Mouse (Mus musculus): ENCODE measurements at regions not wholly inside any gene's neighbourhood (a gene's known extent, or its start where the extent isn't known, plus 50 kb on each side); places are given as distances from the start of the nearest gene placed in this dataset.

- peak; percentile 22 for DNase-seq
Observed at GRCm38 (mm10) chr15:86566111-86566510, 351.9 kb downstream of the Tbc1d22a start.

DNA sequence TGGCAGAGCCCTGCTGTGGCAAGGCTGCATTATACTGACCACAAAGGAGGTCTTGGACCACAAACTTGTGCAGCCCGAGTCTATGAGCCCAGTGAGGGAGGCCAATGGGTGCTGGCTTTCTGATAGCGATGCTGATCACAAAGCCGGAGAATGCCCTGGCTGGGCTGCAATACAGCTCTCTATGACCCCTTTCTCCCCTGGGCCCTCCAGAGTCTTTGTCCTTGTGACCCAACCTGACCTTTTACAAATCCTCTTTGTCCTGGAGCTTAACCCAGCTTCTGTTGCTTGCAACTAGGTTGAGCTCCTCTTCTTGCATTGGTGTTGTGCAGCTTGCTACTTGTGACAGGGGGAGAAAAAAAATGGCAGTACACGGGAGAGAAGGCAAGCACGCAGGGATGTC is 360.1 kb downstream of the Tbc1d22a start:
- DNase-seq, result peak; percentile 34

- DNase-seq, result no peak
Observed at GRCm38 (mm10) chr15:86576666-86577065, 362.4 kb downstream of the Tbc1d22a start.

DNA sequence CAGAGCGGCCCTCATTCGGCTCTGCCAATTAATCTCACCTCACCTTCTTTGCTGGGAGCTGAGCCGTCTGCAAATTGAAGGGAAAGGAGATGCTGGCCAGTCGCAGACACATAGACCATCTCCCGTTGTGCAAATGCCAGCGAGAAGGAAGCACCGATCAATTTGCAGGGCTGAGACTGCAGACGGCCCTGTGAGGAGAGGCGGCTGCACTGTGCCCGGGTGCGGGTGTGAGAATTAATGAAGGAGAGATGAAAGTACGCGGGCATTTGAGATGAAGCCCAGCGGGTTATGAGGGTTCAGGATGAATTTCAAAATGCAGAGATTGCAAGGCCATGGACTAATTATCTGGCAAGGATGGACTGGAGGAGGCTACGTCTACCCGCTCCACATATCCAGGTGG is 364.4 kb downstream of the Tbc1d22a start:
- no peak for DNase-seq

DNA sequence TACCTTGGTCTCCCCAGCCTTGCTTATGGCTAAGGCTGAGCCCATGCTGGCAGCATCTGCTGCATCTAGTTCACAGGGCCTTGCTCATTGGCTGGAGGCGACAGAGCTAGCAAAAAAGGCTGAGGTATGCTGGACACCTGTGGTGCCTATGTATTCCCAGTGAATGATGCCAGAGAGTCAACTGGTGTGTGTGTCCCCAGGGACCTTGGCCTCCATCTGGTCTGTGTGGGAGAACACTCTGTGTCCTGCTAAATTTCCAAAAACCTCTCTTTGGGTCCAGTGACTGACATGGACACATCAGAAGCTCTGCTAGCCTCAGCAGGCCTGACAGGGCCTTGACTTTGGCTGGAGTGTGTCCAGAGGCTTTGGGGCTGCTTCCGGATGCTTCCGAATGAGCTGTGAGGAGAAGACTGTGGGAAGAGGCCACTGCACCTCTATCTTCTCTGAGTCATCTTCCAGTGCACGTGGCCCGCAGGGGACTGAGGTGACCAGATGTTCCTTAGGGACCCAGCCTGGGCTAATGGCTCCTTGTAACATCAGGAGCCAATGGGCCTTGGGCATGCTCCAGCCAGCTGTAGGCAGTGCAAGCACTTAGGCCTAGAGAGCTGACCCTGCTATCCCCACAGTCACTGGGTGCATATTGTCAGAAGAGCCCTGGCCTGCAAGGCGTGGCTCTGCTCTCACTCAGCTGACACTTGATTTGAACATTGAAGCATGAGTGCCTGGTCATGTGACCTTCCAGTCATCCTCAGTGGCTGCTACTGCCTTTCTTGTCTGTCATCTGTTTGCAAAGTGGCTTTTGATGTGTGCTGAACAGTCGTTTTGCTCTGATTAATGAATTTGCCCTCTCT is 368.2 kb downstream of the Tbc1d22a start:
- no peak for DNase-seq

- DNase-seq, result peak; percentile 11
Observed at GRCm38 (mm10) chr15:86585716-86586115, 371.5 kb downstream of the Tbc1d22a start.

DNA sequence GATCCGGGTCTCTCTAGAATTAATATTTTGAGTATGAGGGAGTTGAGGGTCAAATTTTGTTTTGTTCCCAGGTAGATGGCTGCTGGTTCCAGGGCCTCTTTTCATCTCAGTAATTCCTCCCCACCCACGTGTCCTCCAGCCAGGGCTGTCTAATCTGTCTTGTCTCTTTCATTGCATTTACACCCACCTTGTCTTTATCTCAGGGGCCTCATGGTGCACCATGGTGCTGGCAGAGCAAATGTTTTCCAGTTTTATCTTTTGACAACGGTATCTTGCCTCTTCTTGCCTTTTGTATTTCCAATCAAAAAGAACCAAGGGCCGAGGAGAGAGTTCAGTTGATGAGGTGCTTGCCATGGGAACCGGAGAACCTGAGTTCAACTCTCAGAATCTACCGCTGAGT is 372.9 kb downstream of the Tbc1d22a start:
- DNase-seq, result no peak

DNA sequence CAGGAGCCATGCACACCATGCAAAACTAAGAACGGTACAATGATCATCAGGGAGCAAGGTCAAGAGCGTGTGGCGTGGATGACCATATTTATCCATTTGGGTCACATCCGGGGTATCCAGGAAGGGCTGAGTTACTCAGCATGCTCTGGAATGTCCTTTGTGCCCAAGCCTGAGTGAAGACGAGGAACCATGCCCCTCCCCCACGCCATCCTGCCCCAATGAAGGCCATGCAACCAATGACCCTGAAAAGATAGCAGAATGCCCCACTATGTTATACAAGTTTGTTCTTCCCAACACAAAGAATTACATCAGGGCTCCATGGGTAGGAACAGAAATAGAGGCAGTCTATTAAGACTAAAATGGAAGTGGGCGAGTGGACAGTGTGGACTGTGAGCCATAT is 375.8 kb downstream of the Tbc1d22a start:
- DNase-seq, result no peak

- DNase-seq, result no peak
Observed at GRCm38 (mm10) chr15:86590896-86591295, 376.6 kb downstream of the Tbc1d22a start.

DNA sequence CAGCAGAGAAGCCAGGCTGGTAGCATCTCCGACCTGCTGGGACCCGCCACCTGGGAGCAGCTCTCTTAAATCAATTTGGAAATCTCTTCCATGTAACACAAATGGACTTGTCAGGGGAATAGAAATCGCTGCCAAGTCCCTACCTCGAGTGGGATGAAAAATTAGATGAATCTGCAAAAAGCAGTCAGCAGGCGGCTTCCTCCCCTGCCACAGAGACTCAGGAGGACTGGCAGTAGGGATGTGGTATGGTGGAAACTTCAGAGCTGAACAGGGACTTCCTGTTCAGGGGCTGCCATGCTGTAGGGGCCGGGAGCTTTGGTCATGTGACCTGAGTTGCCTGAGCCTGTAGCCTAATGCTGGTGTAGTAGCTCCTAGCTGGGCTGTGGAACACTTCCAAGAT is 379.1 kb downstream of the Tbc1d22a start:
- DNase-seq, result no peak

DNA sequence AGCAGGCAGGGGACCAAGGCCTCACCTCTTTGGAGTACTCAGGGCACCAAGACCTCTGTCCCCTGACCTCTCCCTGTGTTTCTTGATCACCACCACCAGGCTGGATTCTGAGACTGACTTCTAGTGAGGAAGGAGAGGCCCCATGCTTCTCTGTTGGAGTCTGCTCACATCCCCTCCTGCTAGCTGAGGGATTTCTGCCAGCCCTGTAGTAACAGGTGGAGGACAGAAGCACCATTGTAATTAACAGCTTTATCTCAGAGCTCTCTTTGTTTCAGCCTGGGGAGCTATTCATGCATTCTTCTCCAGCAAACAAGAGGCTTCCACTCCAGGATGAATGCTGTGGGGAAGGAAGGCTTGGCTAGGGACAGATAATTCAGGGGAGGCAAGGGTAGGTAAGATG is 392.2 kb downstream of the Tbc1d22a start:
- DNase-seq, result no peak

DNA sequence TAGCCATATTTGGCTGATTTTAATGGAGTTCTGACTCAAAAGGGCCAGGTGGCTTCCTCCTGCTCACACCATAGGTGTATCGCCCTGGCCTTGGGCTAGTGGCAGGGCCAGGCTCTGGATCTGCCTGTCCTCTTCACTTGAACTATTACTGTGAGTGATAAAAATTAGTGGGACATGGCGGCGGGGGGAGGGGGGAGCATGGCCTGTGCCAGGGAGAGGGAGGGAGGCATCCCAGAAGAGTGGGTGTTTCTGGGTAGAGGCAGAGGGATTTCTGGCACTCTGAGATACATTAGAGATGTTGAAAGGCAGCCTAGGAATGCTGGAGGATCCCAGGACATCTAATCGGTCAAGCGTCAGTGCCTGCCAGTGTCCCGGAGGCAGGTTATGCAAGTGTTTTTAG is 395.4 kb downstream of the Tbc1d22a start:
- no peak for DNase-seq

DNA sequence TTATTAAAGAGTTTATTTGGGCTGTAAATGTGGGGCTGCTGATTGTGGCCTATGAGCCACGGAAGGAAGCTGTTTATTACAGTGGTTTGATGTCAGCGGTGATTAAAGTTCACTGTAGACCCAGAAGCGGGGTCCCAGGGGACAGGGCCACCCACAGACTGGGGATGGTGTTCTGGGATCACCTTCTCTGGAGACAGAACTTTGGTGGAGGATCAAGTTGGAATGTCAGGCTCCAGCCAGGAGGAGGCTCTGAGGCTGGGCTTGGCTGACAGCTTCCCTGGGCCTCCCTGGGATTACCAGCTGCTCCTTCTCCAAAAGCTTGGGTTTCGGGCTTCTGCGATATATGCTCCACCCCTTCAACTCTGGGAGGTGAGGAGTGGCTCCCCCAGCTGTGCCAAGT is 417.1 kb downstream of the Tbc1d22a start:
- no peak for DNase-seq

GRCm38 (mm10) chr15:86645244-86645643 is 431.0 kb downstream of the Tbc1d22a start:
- peak; percentile 22 for DNase-seq

- no peak for DNase-seq
Observed at GRCm38 (mm10) chr15:86648131-86648530, 433.9 kb downstream of the Tbc1d22a start.

DNA sequence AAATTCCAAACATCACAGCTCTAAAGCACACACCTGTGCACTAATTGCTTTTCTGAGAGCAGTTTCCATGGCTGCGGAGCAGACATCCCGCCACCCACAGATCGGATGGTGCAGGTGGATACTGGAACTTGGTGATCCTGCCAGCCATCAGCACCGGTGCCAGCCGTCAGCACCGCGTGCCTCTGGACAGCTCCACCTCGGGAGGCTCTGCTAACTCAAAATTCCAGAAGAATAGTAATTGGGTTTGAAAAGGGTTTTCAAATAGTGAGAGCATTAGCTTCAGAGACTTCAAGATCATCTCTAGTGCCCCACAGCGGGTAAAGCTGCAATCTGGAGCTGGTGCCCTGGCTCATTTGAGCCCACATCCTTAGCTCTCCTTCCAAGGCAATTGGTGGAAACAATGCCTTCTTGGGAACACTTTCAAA is 458.8 kb downstream of the Tbc1d22a start:
- peak; percentile 47 for DNase-seq

DNA sequence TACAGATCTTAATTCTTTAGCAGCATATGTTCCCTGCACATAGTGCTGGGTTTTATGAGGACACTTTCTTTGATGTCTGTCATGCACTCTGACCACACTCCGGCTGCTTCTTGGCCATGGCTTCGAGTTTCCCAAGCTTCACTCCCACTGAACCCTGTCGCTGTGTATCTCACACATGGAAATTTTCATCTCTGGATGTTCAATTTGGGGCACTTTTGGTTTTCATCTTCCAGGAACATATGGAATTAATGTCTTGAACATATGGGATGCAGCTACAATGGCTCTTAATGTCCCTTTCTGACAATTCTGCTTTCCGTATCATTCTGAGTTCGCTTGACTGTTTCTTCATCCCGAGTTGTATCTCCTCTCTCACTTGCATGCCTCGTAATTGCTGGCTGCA is 462.8 kb downstream of the Tbc1d22a start:
- DNase-seq, result no peak

- no peak for DNase-seq
Observed at GRCm38 (mm10) chr15:86683081-86683480, 468.8 kb downstream of the Tbc1d22a start.

DNA sequence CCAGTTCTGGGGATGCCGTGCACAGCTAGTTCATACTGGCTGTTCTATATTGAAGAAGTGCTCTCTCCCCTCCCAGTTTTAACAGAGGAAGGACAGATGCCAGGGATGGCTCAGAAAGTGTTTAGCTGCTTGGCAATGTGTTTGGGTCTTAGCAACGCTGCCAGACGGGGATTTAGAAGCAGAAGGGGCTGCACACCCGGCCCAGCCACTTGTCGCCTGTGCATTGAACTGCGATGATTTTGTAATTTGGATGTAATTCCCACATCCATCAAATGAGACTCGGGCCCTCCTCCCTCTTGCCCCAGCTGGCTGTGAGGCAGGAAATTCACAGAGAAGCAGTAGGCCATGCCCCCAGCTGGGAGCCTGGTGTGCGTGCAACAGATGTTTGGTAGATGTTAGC is 475.4 kb downstream of the Tbc1d22a start:
- DNase-seq, result no peak

GRCm38 (mm10) chr15:86696806-86697205 is 482.5 kb downstream of the Tbc1d22a start:
- DNase-seq, result no peak

DNA sequence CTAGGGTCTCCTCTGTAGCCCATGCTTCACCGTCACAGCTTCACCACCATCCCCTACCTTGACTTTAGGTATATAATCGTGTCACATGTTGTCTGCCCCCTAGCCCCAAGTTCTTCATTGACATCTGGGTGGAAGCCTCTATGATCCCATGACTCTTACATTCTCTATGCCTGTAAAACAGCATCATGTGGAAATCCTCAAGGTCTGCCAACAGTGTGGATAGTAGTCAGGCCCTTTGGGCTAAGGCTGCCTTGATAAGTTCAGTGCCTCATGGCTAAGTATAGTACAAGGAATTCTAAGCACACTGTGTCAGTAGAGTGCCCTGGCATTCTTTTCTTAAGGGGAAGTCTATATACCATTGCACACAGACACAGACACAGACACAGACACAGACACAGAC is 496.2 kb downstream of the Tbc1d22a start:
- no peak for DNase-seq

DNA sequence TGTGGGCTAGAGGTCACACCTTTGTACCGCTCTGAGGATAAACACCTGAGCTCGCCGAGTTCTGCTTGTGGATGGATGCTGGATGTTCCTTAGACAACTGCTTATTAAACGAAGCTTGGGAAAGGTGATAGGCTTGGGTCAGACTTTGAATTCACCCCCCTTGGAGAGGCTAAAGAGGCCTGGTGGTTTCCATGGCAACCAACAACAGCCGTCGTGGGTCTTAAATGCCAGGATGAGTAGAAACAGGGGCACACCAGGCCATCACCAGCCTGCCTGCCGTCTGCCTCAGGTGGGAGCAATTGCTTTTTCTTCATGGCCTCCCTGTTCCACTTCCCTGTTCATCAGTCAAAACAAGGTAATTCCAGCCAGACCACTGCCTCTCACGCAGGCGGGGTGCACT is 504.1 kb downstream of the Tbc1d22a start:
- DNase-seq, result no peak

- no peak for DNase-seq
Observed at GRCm38 (mm10) chr15:86719088-86719487, 504.8 kb downstream of the Tbc1d22a start.

DNA sequence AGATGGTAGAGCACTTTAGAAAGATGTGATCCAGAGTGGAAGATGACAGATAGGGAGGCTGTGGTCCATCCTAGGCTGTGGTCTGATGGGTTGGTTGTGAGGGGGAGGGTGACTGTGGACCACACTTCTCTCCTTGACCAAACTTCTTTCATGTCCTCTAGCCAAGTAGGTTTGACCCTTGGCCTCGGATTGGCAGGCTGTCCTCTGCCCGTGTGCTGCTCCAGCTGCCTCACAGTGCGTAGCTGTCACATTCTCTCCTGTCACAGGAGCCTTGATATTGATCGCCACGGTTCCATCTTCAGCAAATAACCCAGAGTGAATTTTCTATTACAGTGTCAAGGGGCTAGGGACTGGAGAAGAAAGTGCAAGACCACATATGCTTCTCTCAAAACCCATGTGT is 506.9 kb downstream of the Tbc1d22a start:
- DNase-seq, result no peak

DNA sequence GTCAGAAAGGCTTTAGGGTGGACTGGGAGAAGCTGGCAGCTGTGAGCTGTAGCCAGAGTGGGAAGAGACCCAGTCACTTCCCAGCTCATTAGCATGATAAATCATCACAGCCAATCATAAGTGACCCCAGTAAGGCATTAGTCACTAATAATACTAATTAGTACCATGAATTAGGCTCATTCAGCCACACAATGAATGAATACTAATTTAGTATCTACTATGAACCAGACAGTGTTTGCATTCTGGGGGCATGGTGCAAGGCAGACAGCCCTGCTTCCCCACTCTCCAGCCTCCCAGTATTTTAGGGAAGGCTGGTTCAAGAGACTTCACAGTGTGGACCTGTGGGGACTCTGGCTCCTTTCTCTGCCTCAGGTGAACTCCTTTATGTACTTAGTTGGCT is 523.7 kb downstream of the Tbc1d22a start:
- DNase-seq, result no peak

Measured in embryo, embryonic 11 days (tissue).